Mouse (Mus musculus) urinary bladder, postnatal 36 days (tissue): ENCODE results near the gene Bco2.

Experiments used
- DNase-seq, 2 experiments: peaks; one replicate each; pipeline ENCODE4 v3.0.0; 2022; ENCODE audit warnings: low spot score in 2 of 2, mixed read lengths in 1 of 2

The Bco2 gene

DNA sequence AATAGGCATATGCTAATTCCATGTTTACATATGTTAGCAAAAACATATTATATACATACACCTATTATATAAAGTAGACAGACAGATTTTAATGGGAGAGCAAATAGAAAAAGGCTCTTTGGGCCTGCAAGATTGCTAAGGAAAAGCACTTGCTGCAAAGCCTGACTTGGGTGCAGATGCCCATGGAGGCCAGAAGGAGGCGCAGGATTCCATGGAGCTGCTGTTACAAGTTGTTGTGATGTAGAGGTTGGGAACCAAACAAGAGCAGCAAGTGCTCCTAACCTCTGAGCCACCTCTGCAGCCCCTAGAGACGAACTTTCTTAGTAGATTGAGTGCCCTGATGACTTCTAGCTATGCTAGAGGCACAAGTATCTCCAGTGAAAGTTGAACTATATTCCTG, 36.2 kb downstream of the Bco2 start:
- no peak for DNase-seq

DNA sequence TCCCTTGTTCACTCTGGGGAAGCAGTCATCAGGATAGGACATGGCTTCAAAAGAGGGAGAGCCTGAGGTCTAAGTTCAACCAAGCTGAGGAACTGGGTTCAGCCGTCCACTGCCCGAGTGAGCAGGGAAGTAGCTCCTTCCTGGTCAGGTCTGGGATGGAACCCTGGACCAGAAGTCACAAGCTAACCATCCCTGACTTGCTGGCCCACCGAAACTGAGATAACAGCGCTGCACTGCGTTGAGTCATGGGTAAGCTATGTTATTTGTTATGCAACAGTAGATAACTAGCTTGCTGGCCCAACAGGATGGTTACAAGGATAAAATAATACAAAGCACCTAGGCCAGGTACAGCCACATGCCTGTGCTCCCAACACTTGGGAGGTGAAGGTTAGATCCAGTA, 39.5 kb downstream of the Bco2 start:
- DNase-seq: peak in 1 of 2 experiments; percentile 29

DNA sequence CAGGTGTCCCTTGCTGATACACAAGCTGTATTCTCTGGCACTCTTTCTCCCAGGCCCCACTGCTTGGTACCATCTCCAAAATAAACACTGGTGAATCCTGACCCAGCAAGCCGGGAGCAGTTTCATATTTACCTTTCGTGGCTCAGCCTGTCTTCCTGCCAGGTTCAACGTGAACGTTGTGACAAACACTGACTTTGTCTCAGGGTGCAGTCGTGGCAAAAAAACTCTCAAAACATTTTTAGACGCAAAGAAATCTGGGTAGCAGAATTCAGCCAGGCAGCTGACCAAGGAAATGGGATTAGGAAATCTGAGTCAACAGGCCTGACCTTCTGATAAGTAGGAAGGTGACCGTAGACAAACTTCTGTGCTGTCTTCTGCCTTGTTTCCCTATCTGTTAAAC, 47.4 kb downstream of the Bco2 start:
- DNase-seq: no peak

DNA sequence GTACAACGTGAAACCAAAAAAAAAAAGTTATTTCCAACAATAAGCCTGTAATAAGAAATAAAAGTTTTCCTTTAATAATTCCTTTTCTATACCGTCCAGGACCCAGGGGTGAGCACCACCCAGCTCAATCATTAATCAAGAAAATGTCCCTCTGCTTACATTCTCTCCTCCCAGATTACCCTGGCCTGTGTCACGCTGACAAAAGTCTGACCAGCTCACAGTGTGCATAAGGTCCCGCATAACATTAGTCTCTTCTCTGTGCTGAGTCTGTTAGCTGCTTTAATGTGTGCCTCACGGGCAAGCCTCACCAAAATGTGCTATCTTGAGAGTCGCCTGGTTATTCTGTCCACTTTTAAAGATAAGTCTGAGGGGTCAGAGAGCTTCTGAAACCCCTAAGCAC, 49.6 kb downstream of the Bco2 start:
- no peak for DNase-seq

DNA sequence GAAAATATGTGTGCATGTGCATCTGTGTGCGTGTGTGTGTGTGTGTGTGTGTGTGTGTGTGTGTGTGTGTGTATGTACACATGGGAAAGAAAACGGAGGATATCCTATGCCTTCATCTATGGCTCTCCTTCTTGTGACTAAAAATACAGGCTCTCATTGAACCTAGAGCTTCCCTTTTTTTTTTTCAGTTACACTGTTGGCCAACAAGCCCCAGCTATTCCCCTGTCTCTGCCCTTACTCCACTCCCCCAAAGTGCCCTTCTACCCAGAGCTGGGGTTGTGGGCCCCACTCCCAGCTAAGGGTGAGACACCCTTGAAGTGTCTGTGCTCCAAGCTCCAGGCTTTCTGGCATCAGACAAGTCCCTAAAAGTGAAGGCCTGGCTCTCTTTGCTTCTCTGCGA, 52.0 kb downstream of the Bco2 start:
- no peak for DNase-seq

DNA sequence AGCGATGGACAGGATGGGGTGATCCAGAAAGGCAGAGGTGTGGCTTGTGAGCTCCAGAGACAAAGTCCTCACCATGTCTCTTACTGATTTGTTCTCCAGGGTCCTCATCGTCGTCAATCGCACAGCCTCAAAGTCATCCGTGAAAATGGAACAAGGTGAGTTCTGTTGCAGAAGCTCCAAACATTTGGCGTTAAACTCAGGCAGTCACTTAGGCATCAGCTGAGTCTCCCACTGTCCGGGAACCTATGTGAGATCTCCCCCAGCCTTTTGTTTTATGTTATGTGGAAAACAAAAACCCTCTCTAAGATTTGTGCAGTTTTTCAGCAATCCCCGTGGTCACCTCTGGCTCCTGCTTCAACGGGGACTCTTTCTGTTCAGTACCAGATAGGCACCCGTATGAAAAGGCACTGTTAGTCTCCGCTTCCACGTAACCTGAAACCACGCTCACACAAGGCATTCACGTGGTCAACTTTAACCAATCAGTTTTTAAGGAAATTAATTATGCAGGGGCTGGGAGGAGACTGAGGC, 53.9 kb downstream of the Bco2 start:
- DNase-seq: no peak

DNA sequence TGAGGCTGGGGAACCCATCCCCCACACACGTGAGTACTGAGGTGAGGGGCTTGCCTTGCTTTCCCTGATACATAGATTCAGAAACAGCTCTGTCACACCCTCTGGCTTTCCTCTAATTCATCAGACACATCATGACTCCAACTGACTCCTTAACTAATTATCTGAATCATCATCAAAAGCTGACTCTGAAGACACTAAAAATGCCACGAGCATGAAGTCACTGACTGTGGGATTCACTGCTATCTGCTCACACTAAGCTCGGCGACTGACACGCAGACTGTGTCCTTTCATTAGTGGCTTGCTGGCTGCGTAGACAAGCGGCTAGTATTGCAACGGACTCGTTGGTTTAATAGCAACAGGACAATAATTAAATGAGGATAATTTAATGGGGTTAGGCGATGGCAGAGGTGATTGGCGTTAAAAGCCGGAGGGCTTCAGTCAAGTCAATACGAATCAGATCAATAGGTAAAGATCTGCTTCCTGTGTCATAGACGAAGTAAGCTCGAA, 54.5 kb downstream of the Bco2 start:
- DNase-seq: no peak

DNA sequence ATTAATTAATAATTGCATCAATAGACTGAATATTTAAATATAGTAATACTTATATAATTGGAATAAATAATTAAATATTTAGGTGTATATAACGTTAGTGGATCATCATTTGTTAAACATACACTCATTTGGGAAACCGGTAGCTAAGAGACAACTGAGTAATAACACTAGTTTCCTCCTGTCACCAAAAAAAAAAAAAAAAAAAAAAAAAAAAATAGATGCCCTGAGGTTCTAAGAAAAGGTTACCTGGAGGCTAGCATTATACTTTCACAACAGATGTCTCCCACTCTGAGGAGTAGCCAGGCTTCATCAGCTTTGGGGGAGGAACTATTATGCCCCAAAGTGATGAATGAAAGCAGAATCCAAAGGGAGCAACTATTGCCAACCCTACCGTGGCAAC, 55.2 kb downstream of the Bco2 start:
- no peak for DNase-seq

DNA sequence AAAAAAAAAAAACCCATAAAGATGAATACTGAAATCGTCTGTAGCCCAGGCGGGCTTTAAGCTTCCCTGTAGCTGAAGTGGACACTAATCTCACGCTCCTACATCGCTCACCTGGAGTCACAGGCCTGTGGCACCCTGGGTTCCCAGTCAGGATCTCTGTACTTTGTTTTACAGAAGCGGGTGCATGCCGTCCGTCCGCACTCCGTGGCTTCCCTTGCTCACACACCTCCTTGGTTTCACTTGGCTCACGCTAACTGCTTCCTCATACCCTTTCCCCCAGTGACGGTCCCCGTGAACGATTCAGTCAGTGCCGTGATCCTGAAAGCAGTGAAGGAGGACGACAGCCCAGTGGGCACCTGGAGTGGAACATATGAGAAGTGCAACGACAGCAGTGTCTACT, 56.2 kb downstream of the Bco2 start:
- DNase-seq: no peak

DNA sequence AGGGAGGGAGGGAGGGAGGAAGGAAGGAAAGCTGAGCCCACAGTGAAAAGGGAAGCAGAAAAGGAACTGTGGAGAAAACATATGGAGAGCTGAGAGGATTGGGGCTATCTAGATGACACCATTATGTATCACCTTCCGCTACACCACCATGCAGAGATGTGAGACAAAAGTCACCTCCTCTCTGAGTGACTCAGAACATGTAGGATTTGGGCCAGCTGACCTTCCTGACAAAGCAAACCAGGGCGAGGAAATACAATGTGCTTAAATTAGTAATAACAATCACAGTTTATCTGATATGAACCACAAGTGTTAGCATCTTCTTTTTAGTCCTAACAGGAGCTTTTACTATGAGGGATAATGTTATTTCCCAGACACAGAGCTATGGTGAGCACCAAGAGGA, 57.4 kb downstream of the Bco2 start:
- DNase-seq: no peak

DNA sequence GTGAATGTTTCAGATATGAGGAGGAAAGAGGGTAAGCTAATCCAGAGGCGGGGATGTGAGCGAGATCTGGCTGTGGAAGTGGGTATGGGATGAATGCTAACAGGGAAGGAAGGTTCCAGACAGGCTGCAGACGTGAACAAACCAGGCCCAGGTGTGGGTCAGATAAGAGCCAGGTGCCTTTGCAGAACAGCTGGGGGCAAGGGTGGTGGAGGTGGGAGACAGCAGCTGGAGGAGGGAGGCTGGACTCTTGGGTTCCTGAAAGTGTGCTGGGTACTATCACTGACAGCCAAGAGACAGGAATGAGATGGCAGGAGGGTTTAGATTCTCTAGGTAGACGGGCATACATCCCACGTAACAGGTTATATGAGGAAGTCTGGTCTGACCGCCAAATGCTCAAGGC, 57.9 kb downstream of the Bco2 start:
- no peak for DNase-seq

DNA sequence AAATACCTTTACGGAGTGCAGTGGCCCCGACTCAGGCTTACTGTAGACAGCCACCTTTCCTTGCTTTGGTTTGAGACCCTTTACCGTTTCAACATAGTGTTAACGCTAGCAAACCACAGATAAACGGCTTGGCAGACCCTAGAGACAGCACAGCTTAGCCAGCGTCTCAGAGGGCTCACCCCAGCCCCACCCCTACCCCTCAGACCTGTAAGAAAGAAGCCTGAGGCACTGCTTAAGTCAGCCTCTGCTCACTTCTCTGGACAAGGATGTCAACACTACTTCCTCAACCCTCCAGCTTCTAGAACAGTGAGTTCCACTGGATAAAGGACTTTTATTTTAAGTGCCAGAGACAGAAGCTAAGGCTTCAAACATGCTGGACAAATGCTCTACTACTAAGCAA, 58.4 kb downstream of the Bco2 start:
- DNase-seq: no peak

DNA sequence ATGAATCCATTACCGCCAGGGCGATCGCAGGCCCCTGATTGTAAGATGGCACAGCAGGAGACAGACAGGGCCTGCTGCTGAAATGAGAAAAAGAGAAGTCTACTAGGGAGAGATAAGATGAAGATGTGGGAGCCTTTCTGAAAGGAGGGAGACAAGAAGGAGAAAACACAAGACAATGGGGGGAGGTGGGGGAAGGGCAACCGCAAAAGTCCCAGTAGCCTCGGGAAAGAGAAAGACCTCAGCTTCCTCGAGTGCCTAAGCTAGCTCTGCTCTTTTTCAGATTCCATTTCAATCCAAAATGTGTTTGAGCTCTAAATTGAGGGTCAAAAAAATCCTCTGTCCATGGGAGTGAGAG, 58.9 kb downstream of the Bco2 start:
- no peak for DNase-seq

DNA sequence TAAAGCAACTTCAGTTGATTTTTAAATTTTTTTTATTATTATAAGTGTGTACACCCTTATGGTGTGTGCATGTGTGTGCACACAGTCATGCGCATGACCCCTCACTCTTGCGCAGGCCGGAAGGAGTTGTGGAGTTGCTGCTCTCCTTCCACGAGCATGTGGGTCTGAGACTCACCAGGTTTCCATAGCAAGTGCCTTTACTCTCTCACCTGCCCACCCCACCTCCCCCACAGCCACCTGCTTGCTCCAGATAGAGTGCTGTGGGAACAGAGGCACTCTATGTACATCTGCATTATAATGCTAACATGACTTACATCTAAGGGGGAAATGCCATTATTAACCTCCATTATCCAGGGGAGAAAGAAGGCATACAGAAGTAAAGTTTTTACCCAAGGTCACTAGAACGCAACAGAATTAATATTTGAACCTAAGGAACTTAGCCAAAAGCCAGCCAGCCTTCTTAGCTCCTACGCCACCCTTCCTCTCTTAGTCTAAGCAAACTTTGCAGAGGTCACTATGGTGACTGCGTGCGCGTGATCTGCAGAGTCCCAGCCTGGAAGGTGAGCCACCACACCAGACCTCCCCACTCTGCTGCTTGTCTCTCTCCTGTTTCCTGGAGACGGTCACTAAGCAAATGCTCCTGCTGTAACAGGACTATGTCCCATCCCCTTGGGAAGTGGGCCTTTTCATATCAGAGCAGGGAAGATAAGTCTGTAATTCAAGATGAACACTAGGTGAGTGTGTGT, 59.4 kb downstream of the Bco2 start:
- DNase-seq: no peak

DNA sequence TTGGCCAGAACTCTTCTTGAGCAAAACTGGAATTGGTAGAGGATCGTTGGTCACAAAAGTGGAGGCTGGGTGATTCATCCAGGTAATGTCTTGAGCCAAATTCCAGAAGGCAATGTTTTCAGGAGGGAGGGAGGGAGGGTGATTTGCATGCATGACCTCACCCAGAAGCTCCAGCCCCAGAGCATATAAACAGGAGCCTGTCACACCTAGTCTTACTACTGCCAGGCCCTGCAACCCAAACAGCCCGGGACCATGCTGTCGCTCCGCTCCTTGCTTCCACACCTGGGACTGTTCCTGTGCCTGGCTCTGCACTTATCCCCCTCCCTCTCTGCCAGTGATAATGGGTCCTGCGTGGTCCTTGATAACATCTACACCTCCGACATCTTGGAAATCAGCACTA, 60.7 kb downstream of the Bco2 start, which contains the start of gene Plet1:
Gene Plet1, plus strand, starts transcription at position 215 of the 400 bp plus-strand sequence.
- peak; percentile 44 to 49 for DNase-seq

DNA sequence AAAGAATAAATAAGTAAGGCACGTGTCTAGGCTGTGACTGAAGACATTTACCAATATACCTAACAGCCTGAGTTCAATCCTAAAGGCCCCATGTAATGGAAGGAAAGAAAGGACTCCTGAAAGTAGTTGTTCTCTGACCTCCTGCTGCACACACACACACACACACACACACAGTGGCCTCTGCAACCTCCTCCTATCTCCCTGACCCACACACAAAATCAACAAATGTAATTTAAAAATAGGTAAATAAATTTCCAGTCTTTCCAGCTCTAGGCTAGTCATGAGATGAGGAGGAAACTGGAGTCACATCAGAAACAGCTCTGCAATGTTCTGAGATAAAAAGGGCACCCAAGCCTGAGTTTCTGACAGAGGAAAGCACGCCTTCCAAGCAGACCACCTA, 61.2 kb downstream of the Bco2 start:
- DNase-seq: no peak

DNA sequence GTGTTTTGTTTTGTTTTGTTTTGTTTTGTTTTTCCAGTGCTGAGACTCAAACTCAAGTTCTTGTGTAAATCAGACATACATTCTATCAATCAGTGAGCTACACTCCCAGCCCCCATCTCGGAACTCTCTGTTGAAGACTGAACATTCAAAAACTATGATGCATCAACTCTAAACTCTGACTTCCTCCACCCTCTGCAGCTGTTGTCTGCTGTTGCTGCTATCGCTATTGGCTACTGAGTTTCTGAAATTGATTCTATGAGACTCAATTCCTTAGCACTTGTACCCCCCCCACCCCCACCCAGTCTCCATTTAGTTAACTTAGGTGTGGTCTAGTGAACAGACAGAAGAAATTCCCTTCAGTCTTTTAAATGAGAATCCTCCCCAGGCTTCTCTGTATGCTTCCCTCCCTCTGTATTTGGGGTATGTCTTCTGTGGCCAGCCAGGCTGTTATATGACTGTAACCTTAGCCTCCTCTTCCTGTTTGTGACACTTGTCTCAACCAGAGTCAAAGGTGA, 63.4 kb downstream of the Bco2 start:
- DNase-seq: no peak

DNA sequence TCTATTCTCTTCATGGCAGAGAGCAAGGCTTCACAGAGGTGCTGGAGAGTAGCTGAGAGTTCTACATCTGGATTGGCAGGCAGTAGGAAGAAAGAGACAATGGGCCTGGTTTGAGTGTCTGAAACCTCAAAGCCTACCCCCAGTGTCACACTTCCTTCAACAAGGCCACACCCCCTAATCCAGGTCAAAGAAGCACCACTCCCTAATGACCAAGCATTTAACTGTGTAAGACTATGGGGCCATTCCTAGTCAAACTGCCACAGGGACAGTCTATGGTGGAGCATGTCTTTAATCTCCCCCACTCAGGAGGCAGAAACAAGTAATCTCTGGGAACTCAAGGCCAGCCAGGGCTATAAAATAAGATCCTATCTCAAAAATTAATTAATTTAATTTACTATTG, 64.1 kb downstream of the Bco2 start:
- DNase-seq: no peak

DNA sequence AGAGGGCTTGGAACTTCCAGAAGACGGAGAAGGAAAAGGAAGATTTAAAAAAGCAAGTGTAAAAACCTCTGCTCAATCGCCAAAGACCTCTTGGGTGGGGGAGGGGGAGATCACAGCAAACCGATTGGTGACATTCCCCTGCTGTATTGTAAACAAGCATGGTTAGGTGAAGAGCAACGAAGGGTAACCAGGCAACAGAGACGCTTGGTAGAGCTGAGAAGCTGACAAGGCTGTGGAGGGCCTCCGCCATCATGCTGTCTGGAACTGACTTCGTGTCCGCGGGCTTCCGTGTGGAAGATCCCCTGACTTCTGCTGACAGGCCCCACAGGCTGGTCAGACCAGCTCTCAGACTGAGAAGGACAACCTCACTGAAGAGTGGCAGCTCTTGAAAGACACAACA, 69.5 kb downstream of the Bco2 start:
- DNase-seq: no peak
